Mouse (Mus musculus) spleen, adult 18-20 months (tissue): Measurements from ENCODE around the gene Arhgef28.
A peak's percentile ranks its signal among the peaks of the same experiment; 100 is the strongest.

Source experiments
- DNase-seq, 2 experiments: peaks; one replicate each; pipeline ENCODE4 v3.0.0; 2022; ENCODE audit warnings: mixed read lengths in 2 of 2

Gene Arhgef28

GRCm38 (mm10) chr13:97954051-97954450 is 252.2 kb downstream of the Arhgef28 start:
- DNase-seq = no peak

GRCm38 (mm10) chr13:97953526-97953925 is 252.7 kb downstream of the Arhgef28 start:
- DNase-seq = no peak

GRCm38 (mm10) chr13:97948856-97949255 is 257.4 kb downstream of the Arhgef28 start:
- DNase-seq = no peak

GRCm38 (mm10) chr13:97947598-97947997 is 258.6 kb downstream of the Arhgef28 start:
- no peak for DNase-seq

- no peak for DNase-seq
These were observed 259.8 kb downstream of the Arhgef28 start for GRCm38 (mm10) chr13:97946422-97946821.

GRCm38 (mm10) chr13:97941909-97942680 is 264.1 kb downstream of the Arhgef28 start:
- DNase-seq = no peak

GRCm38 (mm10) chr13:97941099-97941498 is 265.1 kb downstream of the Arhgef28 start:
- peak; percentile 20 to 40 for DNase-seq

- DNase-seq = no peak
These were observed 266.6 kb downstream of the Arhgef28 start for GRCm38 (mm10) chr13:97939433-97940160.

- DNase-seq = peak; percentile 74 to 94
These were observed 267.5 kb downstream of the Arhgef28 start for GRCm38 (mm10) chr13:97938596-97939297.

- DNase-seq = peak in 1 of 2 experiments; percentile 49
These were observed 268.3 kb downstream of the Arhgef28 start for GRCm38 (mm10) chr13:97937919-97938318.

- no peak for DNase-seq
These were observed 278.1 kb downstream of the Arhgef28 start for GRCm38 (mm10) chr13:97928135-97928497.

- no peak for DNase-seq
These were observed 278.7 kb downstream of the Arhgef28 start for GRCm38 (mm10) chr13:97927376-97928134.

GRCm38 (mm10) chr13:97926371-97926770 is 279.9 kb downstream of the Arhgef28 start:
- no peak for DNase-seq

- no peak for DNase-seq
These were observed 283.2 kb downstream of the Arhgef28 start for GRCm38 (mm10) chr13:97923009-97923408.

GRCm38 (mm10) chr13:97919590-97919989 is 286.6 kb downstream of the Arhgef28 start:
- no peak for DNase-seq

GRCm38 (mm10) chr13:97918117-97918900 is 287.9 kb downstream of the Arhgef28 start:
- DNase-seq = no peak

- no peak for DNase-seq
These were observed 295.2 kb downstream of the Arhgef28 start for GRCm38 (mm10) chr13:97911013-97911412.

GRCm38 (mm10) chr13:97902821-97903220 is 303.4 kb downstream of the Arhgef28 start:
- no peak for DNase-seq

- DNase-seq = no peak
These were observed 305.9 kb downstream of the Arhgef28 start for GRCm38 (mm10) chr13:97900380-97900758.

GRCm38 (mm10) chr13:97899604-97900379 is 306.4 kb downstream of the Arhgef28 start:
- no peak for DNase-seq

GRCm38 (mm10) chr13:97898590-97898989 is 307.6 kb downstream of the Arhgef28 start:
- no peak for DNase-seq
